Mouse (Mus musculus) liver, embryonic 14.5 days (tissue): ENCODE measurements around the gene Lrrc61.

Experiments used
- CTCF ChIP-seq: IDR thresholded peaks from 2 replicates; pipeline ENCODE4 v1.5.1; 2016; ENCODE audit warnings: antibody characterized with exemption, low read depth, control low read depth
- EP300 ChIP-seq: IDR thresholded peaks from 2 replicates; pipeline ENCODE4 v1.6.1; 2016; ENCODE audit warnings: antibody characterized with exemption, low read depth

DNA sequence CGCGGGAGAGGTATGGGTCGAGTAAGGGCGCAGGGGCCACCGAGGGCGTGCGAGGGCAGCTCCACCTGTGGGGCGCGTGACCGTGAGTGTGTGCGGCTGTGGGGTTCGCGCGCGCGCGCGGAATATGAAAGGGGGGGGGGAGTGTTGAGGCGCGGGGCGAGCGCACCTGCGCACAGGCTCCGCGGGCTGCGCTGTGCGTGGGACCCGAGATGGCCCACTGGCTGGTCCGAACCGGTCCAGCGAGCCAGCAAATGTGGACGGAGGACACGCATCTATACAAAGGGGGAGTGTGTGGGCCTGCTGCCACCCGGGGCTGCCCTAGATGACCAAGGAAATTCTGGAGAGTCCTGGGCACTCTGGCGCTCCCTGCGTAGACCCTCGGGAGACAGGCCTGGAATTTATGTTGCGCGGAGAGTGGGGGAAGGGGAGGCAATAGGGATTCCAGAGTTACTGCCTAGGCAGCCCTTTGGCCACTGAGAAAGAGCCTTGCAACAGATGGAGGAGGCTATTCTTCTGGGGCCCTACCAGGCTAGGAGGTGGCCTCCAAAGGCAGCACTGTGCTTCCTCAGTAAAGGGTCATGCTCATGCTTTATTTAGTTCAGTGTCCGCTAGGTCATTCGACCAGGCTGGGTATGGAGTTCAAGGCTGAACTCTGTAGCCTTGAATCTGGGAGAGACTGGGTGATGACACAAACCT lies 39.6 kb downstream of the Lrrc61 start:
- no peak for TF ChIP-seq CTCF
- no peak for TF ChIP-seq EP300
